Comparison of ENCODE assay signal across 22 mouse cellular contexts in genomic region chr7:99667096-99667495, GRCm38 (mm10). TPM values are rescaled to one million over a fixed set of nuclear protein-coding genes. Genes with fewer than 3 reads are reported as not detected.
"Had no signal": no experiment of that assay in that cellular context is flagged by ENCODE, and none has a peak within 500 bp of the region (broad histone marks: within the 10 kb centered on the region; RNA-seq: fewer than 3 reads in every experiment).

No protein-coding gene starts in this region.

- ATAC-seq: liver, postnatal 0 days; lung, postnatal 0 days; midbrain, embryonic 15.5 days had no signal

- H3K4me3 ChIP-seq: layer of hippocampus, adult 2 months; limb, embryonic 10.5 days; limb, embryonic 13.5 days; midbrain, embryonic 12.5 days; midbrain, embryonic 15.5 days; neural tube, embryonic 12.5 days; neural tube, embryonic 15.5 days had no signal

- H3K4me2 ChIP-seq: limb, embryonic 13.5 days; lung, embryonic 14.5 days; midbrain, embryonic 12.5 days; midbrain, embryonic 15.5 days; neural tube, embryonic 12.5 days; neural tube, embryonic 15.5 days had no signal

- H3K27me3 ChIP-seq: limb, embryonic 13.5 days; midbrain, embryonic 12.5 days; midbrain, embryonic 15.5 days; neural tube, embryonic 12.5 days; neural tube, embryonic 15.5 days had no signal

- H3K9me3 ChIP-seq: limb, embryonic 10.5 days; limb, embryonic 13.5 days; midbrain, embryonic 12.5 days; midbrain, embryonic 15.5 days; neural tube, embryonic 12.5 days; neural tube, embryonic 15.5 days had no signal

- H3K27ac ChIP-seq: kidney, postnatal 0 days; layer of hippocampus, adult 2 months; limb, embryonic 10.5 days; limb, embryonic 13.5 days; liver, embryonic 14.5 days; macrophage; midbrain, embryonic 12.5 days; midbrain, embryonic 15.5 days; neural tube, embryonic 12.5 days; neural tube, embryonic 15.5 days; stomach, postnatal 0 days had no signal

- DNase-seq: kidney, postnatal 25 days; layer of hippocampus, adult 9-11 months; liver, postnatal 0 days; lung, embryonic 14.5 days; right cerebral cortex, adult 18-20 months; right cerebral cortex, postnatal 14 days; right cerebral cortex, postnatal 4 days; thymus, adult 2 months; thymus, postnatal 14 days; thymus, postnatal 4 days had no signal

- H3K4me1 ChIP-seq: midbrain, embryonic 15.5 days had no signal

- H3K9ac ChIP-seq: limb, embryonic 13.5 days; liver, embryonic 14.5 days; liver, postnatal 0 days; lung, embryonic 14.5 days; midbrain, embryonic 12.5 days; midbrain, embryonic 15.5 days; neural tube, embryonic 12.5 days; neural tube, embryonic 15.5 days had no signal

- H3K36me3 ChIP-seq: limb, embryonic 10.5 days; limb, embryonic 13.5 days; midbrain, embryonic 12.5 days; midbrain, embryonic 15.5 days; neural tube, embryonic 12.5 days; neural tube, embryonic 15.5 days had no signal

RNA-seq across cellular contexts. Expression of gene Tpbgl, which starts 40.2 kb away (rescaled TPM):
- polyA plus RNA-seq: limb, embryonic 10.5 days had no signal
